Mouse (Mus musculus) left cerebral cortex, adult 18-20 months (tissue): Measurements from ENCODE around the gene P2ry13. TPM values are rescaled to one million over a fixed set of nuclear protein-coding genes. Genes with fewer than 3 reads are reported as not detected.

Experiments used
- DNase-seq, 2 experiments: peaks; one replicate each; pipeline ENCODE4 v3.0.0; 2021 to 2022; ENCODE audit warnings: low spot score in 2 of 2, mixed read lengths in 1 of 2
- long read RNA-seq, 2 experiments: library from polyadenylated mRNA; stranded (forward); transcript quantifications; one replicate each; pipeline ENCODE4 v2.0.0; 2021
- total RNA-seq, 2 experiments: library from RNA; stranded (reverse); gene quantifications; 2 replicates each; pipeline ENCODE4 v1.2.3; 2021

The P2ry13 gene
- total RNA-seq: 1 to 10 TPM; 7.6 to 8.2 TPM
- long read RNA-seq, experiment 1, partial matches to known transcripts: 0 of 5 reads
- long read RNA-seq, experiment 1, other reads (novel, unspliced or antisense): 1 of 5 reads
- long read RNA-seq, experiment 2, partial matches to known transcripts: 0 of 4 reads
- long read RNA-seq, experiment 2, other reads (novel, unspliced or antisense): 0 of 4 reads

DNA sequence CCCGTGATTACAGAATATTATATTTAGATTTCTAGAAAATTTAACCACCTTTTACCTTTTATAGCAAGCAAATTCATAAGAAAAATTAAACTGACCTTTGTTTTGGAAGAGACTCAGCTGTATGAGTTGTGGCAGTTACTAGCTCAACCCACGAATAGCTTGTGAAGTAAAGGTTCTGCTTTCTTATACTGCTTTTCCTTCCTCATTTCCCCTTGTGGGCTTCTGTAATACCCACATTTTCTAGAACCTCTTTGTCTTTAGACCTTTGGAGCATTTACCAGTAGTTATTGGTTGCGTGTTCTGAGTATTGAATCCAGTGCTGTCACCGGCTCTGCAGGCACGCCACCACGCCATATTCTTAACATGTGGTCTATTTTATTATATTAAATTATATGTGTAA, at the start of gene P2ry13:
TSS of gene P2ry13 (minus strand) at position 156 of the 400 bp plus-strand sequence.
- DNase-seq: no peak

DNA sequence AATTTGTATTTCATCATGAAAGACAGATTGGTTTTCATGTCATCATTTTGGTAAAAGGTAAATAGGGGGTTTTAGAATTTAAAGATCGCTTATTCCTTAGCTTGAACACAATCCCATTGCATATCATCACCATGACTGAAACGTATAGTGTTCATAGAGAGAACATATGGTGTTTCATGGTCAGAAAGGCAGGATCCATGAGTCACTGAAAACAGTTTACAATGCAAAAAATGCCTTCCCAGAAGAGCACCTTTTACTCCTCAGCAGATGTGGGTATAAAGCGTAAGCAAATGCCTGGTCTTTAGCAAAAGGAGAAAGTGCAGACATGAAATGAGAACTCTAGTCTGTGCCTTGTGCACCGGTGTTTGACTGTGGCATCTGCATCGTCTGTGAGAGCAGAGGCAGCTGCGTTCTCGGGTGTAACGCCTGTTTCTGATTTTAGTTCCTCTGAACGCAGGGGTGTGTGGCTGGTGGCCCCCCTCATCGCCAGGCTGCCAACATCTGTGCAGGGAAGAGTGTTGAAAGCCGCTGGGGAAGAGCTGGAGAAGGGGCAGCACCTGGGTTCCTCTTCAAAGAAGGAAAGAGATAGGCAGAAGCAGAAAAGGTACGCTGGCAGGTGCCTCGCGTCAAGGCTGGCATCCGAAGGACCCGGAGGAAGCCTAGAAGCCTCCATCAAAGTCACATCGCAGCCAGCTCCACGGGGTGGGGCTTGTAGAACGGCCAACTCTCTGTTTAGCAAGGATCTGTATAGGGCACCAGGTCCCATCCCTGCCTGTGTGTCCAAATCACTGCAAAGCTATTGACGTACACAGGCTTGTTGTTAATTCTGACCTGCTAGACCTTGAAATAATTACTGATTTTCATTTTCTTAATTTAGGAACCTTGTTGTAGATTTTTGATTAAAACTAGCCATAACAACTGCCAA, 47.3 kb upstream of the P2ry13 start:
- DNase-seq: no peak

DNA sequence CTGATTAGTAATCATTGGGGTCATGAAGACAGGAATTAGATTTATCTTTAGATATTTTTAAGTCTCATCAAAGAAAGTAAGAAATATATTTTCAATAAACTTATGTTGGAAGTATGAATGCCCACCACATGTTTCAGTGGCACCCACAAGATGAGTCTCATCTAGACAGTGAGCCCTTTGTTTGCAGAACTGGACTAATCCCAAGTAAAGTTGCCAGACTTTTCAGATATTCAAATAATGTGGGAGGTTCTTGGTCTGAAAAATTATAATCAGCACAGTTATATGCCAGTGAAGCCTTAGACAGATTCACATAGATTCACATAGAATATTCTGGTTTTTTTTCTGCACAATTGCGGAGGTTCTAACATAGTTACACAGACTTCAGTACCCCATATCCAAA, 39.8 kb upstream of the P2ry13 start:
- no peak for DNase-seq

DNA sequence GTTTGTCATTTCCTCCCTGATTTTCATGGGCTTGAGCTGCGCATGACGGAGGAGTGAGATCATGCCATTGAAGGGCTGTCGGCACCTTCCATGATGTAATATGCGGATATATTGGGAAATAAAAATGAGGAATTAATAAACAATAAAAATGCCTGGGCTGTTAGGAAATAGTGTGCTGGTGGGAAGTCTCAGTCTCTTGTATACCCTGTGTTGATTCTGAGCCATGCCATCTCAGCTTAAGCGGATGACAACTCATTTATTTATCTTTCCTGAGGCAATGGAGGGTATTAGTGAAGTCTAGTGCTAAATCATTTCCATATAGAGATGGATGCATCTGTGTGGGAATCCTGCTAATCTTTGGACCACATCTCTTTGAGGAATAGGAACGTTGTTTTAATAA, 37.3 kb upstream of the P2ry13 start:
- no peak for DNase-seq

DNA sequence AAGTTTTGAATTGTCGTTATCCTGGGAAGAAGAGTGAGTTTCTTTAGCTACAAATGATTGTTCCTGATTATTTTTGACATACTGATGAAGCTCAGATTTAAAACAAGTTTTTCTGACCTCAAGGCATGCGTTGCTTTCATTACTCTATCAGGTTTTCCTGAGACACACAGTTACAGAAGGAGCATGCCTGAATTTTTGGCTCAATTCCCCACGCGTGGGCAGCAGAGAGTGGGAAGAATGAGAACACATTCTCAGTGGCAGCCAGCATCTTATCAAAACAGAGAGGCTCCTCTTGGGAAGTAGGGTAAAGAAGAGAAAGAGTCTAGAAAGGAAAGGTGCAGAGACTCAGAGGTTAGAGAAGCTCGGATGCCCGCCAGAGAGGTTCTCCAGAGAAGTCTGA, 32.7 kb upstream of the P2ry13 start:
- peak; percentile 86 to 87 for DNase-seq

DNA sequence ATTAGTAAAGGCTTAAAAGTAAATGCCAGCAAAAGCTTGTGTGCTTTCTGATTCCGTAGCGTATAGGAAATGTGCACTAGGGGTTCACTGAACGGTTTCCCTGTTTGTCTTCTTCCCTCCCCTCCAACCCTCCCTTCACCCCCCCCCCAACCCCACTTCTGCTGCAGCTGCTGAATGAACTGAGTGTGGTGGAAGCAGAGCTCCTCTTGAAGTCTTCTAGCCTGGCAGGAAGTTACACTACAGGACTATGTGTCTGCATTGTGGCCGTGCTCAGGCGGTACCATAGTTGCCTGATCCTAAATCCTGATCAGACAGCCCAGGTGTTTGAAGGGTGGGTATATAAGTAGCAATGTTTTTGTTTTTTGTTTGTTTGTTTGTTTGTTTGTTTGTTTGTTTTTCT, 24.2 kb upstream of the P2ry13 start:
- no peak for DNase-seq

DNA sequence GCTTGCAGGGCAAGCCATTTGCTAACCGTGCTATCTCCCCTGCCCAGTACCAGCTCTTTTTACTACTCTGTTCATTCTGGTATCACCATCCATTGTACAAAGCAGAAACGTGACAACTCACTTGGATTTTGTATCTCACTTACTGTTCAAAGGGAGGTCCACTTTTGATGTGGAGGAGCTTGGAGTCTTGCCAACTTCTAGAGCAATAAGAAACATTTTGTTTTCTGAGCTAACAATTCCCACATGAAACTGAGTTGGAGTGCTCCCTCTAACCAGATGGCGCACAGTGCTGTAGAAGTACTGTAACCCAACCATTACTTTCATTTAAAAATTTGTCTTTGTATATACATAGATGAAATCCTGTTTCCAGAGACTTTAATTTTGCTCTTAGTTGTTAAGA, 20.2 kb upstream of the P2ry13 start:
- peak in 1 of 2 experiments; percentile 18 for DNase-seq

DNA sequence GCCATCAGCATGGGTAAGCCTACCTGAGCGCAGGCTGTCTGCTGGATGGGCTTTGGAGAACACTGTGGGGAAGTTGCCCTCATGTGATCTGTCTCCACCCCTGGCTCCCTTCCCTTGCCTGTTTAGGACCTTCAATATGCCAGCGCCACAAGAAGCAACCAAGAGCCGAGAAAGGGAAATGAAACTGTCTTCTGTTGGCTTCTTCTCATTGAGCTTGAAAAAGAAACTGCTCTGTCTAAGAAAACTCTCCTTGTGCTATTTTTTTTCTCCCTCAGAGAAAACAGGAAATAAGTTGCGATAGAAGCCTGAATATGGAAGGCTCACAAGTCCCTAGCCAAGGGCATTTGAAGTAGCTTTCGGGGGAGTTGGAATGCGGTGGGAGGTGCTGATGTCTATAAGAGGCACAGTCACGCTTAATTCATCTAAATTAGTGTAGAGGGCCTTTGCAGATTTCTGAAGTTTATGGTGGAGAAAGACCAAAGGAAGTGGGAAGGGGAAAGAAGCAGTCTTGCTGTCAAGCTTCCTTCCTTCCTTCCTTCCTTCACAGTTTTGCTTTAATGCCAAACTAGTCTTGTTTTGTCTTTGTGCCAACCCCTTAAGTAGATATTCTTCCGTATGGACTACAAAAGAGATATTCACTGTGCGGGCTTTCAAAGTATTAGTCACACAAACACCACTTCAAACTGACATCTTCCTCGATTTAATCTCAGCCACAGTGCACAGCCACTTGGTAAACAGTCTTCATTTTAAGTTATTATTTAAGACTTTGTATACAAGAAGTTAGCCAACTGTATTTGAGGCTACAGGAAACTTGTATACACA, 18.3 kb upstream of the P2ry13 start:
- no peak for DNase-seq

DNA sequence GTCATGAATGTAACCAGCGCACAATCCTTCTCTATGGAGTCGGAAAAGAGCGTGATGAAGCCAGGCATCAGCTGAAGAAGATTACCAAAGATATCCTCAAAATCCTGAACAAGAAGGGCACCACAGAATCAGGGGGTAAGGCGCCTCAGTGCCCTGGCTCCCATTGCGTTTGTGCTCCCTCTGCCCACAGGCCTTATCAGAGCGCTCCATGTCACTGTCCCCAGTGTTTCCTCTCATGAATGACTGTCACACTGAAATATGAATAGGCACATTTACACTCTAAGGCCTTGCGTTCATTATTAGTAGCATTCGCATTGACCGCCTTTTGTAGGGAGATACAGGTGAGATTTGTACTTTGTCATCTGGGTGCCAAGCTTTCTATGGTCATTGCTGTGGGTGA, 17.0 kb upstream of the P2ry13 start:
- no peak for DNase-seq

DNA sequence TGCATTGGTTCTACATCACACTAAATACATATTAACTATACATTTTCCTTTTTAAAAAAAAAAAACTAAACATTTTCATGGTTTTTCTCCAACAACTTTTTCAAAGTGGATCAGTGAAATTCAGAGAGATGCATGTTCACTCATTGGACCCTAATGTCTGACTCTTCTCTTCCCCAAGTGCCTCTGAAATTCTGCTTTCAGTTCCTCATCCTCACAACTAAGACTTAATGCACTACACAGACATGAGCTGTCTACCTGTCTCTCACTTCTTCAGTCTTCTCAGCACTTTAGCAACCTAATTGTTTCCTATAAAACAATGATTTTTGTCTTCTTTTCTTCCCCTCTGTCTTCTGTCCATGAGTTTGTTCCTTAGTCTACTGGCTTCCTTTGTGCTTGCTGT, 14.7 kb upstream of the P2ry13 start:
- DNase-seq: no peak

DNA sequence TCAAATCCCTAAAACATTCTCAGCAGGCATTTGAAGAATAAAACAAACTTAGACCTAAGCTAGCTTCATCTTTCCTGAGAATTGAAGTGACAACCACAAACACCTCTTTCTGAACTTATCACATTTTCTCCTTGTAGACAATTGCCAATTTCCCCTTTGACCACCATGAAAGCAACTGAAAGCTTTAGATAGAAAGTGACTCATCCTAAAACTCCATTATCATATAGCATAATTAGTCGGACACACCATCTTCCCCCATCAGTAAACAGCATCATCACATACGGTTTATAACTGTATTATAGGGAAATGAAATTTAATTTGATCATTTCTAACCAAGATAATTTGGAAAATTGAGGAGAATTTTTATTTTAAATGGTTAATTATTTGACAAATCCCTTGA, 11.6 kb upstream of the P2ry13 start:
- DNase-seq: no peak

DNA sequence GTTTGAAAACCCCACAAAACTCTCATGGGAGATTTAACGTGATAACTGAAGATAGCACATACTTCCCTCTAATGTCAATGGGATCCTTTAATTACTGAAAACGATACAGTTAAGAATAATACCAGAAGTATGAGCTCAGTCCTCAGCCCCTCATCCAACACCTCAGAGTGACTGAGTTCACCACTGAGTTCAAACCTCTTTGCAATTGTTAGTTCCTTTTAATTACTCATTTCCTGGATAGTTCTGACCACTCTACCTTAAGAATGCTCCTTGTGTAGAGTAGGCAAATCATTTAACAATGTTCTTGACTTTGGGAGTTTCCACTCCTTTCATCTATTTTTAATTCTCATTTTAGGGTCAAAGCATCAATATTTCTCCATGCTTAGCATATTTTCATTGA, 8.6 kb upstream of the P2ry13 start:
- DNase-seq: no peak

DNA sequence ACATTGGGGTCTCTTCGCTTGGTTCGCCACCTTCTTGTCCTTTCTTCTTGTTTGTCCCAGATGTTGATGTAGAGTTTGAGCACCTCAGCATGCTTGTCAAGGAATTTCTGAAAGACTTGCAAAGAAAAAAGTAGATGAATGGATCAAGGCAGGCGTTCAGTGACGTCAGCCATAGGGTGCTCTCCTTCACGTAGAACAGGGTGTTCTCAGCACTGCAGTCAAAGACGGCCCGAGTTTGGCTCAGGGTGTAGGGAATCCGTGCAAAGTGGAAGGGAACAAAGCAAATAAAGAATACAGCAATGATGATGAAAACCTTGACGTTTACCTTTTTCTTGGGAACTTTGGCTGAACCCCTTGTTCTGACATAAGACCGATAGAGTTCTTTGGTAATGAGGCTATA, 6.5 kb upstream of the P2ry13 start:
- DNase-seq: no peak

DNA sequence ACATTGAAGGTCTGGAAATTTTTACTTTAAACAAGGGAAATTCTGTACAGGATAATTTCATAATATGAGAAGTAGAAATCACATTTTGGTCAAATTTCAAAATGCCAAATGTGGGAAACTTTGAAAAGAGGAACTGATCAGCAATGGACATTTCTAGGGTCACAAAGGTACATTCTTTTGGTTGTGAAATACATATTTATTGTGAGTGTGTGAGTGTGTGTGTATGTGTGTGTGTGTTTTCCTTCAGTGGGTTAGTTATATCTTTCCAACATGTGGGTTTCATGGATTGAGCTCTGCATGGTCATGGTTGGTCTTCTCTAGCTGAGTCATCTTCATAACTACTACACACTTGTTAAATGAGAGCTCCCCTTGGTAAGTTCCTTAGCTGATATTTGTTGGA, 1.7 kb upstream of the P2ry13 start:
- DNase-seq: no peak

DNA sequence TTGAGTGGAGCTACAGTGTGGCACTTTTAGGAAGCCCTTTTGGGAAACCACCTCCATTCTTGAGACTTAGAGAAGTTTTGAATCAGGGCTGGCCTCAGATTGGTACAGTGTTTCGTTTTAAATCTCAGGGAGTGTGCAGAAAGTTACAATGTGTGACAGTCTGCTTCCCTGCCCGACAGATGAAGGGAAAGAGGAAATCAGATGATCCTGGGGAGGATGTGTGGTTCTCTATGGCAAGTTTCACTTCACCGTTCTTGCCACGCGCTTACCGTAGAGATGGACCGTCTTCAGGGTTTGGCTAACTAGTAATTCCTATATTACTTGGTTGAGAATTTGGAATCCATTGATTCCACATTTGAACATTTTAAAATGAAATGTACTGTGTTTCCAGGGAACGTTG, 1.1 kb upstream of the P2ry13 start:
- DNase-seq: no peak

DNA sequence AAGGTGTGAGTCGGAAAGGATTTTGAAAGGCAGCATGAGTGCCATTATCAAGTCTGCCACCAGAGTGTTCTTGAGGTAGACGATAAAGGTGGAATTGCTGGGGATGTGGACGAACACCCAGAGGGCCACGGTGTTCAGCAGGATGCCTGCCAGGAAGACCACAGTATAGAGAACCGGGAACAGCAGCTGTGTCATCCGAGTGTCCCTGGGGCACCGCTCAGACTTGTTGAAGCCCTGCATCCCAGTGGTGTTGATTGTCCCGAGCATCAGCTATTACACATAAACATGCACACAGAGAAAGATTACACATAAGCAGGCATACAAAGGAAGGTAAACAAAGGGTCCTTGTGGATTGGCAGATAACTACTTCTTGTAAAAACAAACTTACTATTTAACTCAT, 593 bp downstream of the P2ry13 start:
- DNase-seq: no peak

DNA sequence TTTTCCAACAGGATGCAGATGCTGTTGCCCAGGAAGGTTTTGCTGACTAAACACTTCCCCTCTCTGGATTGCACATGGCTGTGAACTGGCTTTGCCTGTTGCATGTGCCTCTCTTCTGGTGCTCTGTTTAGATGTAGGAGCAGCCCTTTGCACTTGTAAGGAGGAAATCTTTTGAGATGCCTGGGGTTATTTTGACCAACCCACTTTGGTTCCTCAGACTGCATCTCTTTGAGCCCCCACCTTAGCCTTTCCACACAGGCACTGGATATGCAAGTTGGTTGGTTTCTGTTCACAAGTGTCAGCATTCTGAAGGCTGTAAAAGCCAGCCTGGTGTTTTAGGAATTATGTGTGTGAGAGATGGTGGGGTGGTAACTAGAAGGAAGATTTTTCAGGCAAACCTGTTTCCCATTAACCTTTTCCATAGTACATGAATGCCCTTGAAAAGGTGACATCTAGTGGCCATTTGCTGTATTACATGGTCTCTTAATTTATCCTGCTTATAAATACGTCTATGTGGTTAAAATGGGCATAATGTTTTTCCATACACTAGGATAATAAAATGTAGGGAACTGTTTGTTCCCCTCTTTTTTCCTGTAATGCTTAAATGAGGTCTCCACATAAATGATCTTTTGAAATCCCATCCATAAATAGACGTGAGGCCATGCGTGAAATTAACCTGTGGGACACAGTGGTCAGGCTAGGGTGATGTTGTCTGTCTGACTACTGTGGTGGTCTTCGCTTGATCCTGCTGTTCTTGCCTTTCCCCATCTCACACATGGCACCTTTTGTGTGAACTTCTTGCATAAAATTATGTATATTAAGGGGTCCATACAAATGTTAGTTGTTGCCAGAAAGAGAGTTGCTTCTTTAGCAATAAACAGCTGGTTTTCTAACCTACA, 1.8 kb downstream of the P2ry13 start:
- DNase-seq: peak in 1 of 2 experiments; percentile 62

DNA sequence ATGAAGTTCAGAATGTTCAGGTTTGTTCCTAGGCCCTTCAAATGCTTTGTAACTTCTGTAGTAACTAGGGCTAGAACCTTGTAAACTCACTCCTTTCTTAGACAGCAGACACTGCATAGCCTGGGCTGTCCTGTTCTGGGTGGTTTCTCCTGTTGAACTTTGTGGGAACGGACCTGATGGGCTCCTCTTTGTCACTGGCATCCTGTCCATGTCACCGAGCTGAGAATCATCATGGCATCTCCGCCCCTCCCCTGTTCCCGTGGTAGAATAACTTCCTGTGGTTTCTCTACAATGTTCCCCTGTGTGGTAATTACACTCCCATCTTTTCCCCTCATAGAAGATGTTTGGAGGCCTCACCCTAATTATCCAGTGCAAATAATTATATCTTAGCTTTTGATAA, 4.7 kb downstream of the P2ry13 start:
- no peak for DNase-seq

DNA sequence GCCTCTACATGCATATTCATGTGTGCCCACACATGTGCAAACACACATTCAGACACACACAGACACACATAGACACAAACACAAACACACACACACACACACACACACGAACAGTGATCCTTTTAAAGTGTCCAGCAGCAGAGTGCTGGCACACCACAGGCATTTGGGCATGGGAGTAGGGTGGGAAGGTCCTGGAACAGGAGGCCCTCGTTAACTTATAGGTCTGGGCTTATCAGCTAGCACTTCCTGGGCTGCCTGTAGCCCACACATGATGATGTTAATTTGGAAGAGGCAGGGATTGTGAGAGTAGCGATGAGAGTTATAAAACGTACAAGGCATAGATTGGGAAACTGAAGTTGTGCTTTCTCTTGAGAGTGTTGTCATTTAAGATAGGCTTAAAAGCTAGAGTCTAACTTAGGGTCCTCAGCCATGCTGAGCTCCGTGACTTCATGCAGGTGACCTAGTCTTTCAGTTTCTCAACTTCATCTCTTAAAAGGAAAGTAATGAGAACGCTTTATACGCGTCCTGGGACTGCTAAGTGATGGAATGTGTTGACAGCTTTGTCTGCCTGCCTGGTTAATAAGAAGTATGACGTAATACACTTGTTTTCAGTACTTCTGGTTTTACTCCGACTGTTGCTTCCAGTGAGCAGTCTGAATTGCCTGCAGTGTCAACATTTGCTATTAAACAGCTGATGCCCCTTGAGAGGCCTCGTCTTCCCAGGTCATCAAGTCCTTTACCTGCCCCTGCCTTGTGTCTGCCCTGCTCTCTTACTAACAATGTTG, 5.8 kb downstream of the P2ry13 start:
- no peak for DNase-seq
